Mouse (Mus musculus) kidney, postnatal 14 days (tissue): Measurements from ENCODE around the gene Cd53.

Experiments
- DNase-seq: peaks from one replicate; pipeline ENCODE4 v3.0.0; 2022; ENCODE audit warnings: mixed read lengths

The Cd53 gene

DNA sequence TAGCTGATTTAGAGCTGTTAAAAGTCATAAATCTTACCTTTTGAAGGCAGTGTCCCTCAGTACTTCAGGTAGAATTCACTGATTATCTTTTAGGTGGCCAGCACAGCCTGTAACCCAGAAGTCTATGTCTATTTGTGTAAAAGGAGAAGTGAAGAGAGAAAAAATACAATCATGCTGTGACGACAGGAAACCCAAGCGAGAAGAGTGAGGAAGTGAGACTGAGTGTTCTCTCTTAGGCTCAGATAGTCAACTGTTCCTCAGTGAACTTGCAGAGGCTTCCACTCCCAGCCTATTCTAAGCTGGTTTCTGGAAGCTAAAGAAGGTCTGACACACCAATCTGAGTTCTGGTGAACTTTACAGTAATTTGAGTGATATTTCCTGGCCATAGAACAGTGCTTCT lies at the start of gene Cd53:
Gene Cd53 (minus strand): TSS at position 220 of the 400 bp plus-strand sequence.
- no peak for DNase-seq

DNA sequence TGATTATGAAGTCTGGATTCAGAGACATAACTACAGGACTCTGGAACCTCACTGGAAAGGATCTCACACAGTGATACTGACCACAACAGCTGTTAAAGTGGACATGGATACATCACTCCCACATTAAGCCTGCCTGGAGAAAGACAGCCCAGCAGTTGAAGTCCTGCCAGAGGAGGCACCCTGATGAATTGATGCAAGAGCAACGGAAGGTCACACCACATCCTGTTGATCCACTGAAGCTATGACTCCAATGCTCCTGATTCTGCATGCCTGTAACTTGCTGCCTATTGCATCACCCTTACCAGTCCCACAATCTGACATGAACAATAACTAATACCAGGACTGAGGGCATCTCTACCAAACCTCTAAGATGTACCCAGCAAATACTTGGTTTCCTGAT lies 42.2 kb upstream of the Cd53 start:
- peak; percentile 55 for DNase-seq

DNA sequence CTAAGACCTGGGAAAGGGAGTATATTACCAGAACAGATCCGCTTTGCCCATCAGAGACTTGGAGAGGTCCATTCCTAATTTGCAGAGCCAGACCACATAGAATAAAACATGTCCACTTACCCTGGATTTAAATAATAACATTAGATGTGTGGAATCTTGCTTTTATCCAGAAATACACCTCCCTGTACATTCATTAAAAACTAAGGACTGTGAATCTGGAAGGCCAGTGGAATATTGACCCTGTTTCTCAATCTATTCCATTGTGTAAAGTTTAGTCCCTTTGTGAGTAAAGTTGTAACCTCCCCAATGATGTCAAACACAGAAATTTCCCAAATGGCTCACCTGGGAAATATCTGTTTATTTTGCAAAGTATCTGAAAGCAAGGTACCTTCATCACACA lies 36.2 kb upstream of the Cd53 start, which contains the start of gene Olfr266:
Gene Olfr266 (minus strand): TSS at position 101 of the 400 bp plus-strand sequence.
- no peak for DNase-seq

DNA sequence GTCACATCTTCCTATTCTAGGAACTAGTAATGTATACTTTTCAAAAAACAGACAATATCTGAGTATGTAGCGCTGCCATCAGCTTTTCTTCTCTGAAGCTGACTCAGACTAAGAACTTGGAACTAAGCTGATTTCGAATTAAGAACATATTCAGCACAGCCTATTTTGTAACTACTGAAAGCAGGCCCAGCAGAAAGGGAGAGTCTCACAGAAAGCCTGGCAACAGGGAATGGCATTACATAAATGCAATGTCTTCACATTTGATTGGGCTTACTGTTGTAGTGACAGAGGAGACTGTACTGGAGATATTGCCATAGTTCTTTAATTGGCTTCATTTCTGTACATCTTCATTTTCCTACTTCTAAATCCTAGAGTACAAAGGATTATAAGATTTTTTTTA lies 27.7 kb upstream of the Cd53 start:
- no peak for DNase-seq

DNA sequence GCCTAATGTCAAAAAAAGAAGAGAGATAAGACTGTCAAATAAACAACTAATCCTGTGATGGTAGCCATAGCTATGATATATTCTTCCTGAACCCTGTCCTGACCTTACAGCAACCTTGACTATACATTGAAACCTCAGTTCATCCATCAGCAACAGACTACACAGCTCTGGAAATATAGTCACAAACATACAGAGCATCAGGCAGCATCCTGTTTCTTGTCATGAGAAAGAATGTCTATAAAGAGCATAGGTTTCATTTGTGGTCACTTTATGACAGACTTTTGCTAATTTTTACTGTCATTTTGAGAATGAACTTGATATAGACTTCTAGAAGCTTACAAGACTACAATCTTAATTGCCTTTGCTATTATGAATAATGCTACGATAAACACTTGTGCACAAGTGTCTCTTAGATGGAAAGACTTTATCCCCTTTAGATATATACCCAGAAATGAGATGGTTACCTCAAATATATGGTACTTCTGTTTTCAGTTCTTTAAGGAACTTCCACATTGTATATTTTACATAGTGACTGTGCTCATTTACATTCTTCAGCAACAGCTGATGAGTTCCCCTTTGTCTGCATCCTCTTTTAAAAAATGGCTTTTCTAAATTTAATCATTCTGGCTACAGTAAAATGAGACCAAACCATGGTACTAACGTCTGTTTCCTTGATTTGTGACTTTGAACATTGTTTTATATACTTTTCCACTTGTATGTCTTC lies 19.2 kb upstream of the Cd53 start:
- no peak for DNase-seq

DNA sequence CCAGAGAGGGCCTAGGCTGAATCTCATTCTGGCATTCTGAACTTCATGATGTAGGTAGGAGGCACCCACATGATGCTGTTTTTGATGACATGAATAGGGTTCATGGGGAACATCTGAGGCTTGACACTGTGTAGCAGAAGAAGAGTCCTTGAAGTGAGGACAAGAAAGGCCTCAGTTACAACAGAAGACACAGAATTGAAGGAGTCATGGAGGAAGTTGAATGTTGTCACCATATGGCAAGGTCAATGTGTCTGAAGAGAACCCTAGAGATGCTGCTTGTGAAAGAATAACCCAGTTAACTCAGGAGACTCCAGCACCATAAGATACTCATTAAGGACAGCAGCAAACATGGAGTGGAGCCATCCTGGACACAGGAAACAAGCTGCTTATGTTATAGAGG lies 8.1 kb upstream of the Cd53 start:
- DNase-seq = no peak

DNA sequence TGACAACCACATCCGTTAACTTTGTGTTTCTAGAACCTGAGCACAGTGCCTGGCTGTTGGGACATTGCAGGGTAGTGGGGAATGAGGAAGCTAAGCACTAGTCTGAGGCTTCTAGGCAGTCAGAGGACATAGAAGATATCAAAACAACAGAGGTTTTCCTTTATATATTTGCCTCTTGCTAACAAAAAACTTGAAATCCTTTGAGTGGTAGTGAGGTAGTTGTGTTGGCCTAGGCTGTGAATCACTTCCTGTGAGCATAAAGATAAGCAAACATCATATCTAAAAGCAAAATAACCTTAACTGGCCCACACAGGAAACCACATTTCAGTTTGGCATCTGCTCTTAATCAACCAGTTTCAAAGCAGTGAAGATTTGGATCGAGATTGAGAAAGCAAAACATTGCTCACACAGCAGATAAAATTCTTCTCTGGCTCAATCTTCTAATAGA lies 1.5 kb downstream of the Cd53 start:
- DNase-seq = peak; percentile 42

DNA sequence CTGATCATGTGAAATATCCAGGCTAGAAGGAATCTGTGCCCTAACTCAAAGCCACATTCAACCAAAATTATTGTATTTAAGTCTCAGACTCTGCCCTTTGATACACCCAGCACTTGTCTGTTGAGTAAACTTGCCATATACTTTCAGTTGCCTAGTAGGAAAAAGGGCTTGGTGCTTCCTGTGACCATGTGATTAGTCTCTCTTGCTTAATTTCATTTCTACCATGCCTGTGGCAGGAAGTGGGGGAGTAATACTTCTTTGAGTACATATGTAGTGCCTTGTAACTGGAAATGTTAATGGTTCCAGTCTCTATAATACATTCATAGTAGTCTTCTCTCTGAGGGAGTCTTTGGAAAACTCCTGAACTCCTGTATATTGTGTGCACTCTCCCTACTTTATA lies 2.0 kb downstream of the Cd53 start:
- DNase-seq = no peak

DNA sequence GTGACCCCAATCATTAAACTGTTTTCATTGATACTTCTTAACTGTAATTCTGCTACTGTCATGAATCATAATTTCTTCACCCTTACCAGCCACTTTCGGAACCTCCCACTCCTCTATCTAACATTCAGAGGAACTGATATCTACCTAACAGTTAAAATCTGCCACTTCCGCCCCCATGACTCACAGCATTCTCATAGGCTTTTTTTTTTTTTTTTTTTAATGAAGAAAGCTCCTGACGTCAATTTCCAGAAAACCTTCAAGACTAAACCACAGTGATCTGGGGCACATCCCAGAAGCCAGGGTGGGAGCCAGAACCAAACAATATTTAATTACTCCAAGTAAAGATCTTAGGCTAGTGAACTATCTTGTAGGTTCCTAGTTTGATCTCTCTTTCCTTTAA lies 4.8 kb downstream of the Cd53 start:
- no peak for DNase-seq

DNA sequence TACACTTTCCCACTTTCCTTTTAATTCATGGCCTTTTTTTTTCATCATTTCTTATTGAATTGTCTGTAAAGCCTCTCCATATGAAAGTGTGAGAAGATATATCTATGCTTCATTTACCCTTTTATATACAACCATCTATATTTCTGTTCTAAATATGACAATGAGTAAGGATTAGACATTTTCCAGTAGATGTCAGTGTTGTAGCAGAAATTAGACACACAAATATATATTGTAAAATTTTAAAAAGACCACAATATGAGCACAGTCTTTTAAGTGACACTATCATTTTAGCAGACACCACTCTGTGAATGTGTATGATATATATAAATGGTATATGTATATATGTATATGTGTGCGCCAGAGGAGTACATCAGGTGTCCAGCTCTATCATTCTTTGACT lies 18.1 kb downstream of the Cd53 start:
- no peak for DNase-seq

DNA sequence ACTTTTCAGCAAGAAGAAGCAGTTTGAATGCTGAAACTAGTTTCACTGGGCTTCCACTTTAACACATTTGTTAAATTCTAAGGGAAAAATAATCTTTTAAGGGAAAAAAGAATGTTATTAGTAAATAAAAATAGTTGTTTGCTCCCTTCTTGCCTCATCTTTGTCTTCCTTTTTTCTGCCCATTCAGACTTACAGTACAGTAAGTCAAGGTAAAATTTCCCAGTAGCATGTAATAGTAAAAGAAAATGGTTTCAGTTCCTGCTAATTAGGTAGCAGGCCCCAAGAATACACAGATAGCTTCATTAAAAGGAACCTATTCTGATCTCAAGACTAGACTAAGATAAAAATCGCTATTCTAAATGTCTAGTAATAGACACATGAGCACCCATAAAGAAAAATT lies 34.1 kb downstream of the Cd53 start:
- no peak for DNase-seq

DNA sequence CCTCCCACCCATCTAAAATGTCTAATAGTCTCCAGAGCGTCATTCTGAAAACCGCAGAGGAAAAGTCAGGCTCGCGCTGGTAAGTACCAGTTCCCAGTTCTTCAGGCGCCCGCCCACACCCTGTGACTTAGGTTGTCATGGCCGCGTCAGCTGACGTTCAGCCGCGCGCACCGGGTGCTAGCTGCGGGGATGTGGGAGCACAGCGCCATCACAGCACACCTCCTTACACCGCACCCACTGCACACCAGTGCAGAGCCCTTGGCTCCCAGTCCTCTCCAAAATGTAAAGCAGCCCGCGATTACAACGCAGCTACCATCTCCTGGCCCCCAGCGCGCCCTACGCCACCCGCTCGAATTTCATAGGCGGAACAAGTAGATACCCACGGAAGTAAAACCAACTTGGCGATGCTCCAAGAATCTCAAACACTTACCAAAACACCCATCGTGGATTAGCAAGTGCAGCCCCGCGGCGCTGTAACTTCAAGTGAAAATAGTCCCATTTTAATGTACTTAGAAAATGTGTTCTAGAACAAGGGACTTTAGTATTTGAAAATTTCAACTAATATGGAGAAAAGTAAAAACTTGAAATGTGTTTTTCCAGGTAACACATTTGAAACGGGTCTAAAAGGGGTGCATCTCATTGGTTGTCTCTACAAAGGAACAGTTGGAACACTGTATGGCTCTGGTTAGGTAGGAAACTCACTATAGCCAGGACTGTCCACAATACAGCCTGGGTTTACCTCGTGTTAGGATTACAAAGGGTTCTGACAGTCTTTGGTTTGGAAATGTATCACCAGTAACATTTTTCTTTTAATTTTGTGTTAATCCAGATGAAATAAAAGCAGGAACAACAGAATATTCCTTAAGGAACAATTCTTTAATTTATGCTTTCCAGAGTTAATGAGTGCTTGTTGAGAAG lies 67.7 kb downstream of the Cd53 start:
- DNase-seq = peak; percentile 88

DNA sequence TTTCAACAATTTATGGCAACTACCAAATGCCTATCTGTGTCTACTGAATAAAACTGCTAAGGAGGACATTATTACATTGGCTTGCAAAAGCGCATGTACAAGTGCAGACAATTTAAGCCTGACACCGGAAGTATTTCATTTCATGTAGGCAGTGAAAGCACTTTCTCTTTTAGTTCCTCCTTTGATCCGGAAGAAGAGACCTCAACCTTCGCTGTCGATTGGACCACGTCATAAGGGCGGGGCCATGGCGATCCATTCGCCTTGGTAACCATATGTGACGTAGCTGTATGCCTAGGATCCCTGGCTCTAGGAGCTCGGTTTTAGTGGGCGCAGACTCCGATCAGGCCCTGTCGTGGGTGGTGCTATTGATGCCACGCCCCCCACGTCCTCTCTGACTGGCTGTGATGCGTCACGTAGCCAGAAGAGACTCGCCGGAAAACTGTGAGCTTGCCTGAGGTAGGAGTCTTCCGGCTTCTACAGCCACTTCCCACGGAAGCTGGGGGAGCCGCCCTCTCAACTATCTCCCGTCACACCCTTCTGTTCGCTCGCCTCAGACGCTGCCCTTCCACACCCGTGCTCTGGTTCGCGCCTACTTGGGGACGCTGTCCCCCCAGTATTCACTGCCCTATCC lies 68.4 kb downstream of the Cd53 start:
- DNase-seq = peak; percentile 97
